Mouse (Mus musculus) stomach, postnatal 0 days (tissue): ENCODE measurements around the gene Rmdn3.

Experiments used
- CTCF ChIP-seq: IDR thresholded peaks from 2 replicates; pipeline ENCODE4 v1.5.1; 2016; ENCODE audit warnings: antibody characterized with exemption, low read depth, mild to moderate bottlenecking, moderate library complexity
- EP300 ChIP-seq: optimal IDR thresholded peaks from 2 replicates; pipeline ENCODE3; 2016; ENCODE audit warnings: antibody characterized with exemption

DNA sequence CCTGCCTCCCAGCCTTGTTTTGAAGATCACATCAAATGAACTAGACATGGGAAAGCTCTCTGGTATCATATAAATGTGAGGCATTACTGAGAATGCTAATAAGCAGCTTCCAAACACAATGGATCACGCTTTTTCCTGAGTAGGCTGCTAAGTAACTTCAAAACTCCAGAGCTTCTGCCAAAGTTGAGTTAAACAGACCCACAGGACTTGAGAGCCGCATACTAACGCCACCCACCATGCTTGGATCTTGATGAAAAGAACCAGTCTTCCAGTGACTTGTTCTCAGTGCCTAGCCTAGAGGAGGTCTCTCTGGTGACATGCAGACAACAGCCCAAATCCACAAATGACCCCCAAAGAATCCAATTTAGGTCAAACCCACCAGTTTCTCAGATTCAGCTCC lies 42.1 kb upstream of the Rmdn3 start:
- TF ChIP-seq EP300 (no peak), CTCF (no peak)
